Mouse (Mus musculus) T-cell, adult 66 days (primary cell): ENCODE results near the gene Gm20855. TPM values are rescaled to one million over a fixed set of nuclear protein-coding genes. Genes with fewer than 3 reads are reported as not detected.

Source experiments
- total RNA-seq, 2 experiments: library from RNA; stranded (reverse); gene quantifications; 3 replicates in 1 of 2; 4 replicates in 1 of 2; pipeline ENCODE4 v1.2.4; 2023

Gm20855 gene
- not detected for total RNA-seq

DNA sequence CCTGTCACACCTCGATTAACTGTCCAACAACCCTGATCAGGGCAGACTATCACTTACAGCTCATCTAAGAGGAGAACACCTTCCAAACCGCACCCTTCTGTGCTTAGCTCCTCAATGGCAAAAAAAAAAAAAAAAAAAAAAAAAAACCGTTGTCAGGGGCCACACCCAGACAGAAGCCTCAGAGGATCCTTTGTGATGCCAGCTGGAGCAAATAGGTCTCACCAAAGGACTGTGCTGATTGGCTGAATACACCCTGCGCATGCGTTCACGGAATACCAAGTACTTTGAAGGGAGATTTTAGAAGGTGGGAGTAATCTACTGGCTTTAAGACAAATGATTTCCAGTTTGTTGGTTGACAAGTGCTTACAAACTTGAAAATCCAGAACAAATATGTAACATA, at the start of gene Gm20855:
Gene Gm20855 (minus strand): TSS at position 101 of the 400 bp plus-strand sequence.

